Mouse (Mus musculus) thymus, postnatal 25 days (tissue): ENCODE results near the gene Basp1.
A peak's percentile ranks its signal among the peaks of the same experiment; 100 is the strongest.
"Not testable (repeated sequence)": the region's sequence is repeated elsewhere in the genome, so short reads cannot be mapped to it uniquely, and the experiment has no call there.

ENCODE experiments used
- DNase-seq: peaks from one replicate; pipeline ENCODE4 v3.0.0; 2022

The Basp1 gene

DNA sequence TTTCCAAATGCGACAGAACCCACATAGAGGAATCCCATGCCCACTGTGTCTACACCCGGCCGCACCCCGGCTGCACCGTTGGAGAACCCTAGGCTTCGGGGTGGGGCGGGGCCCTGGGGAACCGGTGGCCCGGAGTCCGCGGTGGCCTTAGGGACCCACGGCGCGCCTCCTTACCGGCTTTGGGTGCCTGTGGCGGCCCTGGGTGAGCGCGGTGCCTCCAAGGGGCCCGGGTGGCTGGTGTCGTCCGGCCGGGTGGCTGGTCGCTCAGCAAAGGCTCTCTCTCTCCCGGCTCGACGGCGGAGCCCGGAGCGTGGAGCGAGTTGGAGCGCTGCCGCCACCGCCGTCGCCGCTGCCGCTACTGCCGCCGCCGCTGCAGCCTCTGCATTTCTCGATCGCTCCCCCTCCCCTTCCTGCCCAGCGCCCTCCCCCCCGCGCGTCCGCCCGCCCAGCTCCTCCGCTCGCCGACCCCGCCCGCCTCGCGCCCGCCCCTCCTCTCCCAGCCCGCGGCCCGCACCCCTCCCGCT, at the start of gene Basp1:
TSS of gene Basp1 (minus strand) at position 387 of the 524 bp plus-strand sequence.
- DNase-seq = peak; percentile 77

DNA sequence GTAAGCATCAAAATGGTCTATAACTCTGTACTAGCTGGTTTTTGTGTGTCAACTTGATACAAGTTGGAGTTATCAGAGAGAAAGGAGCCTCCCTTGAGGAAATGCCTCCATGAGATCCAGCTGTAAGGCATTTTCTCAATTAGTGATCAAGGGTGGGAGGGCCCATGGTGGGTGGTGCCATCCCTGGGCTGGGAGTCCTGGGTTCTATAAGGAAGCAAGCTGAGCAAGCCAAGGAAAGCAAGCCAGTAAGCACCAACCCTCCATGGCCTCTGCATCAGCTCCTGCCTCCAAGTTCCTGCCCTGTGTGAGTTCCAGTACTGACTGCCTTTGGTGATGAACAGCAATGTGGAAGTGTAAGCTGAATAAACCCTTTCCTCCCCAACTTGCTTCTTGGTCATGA, 49.5 kb upstream of the Basp1 start:
- not testable (repeated sequence) for DNase-seq

DNA sequence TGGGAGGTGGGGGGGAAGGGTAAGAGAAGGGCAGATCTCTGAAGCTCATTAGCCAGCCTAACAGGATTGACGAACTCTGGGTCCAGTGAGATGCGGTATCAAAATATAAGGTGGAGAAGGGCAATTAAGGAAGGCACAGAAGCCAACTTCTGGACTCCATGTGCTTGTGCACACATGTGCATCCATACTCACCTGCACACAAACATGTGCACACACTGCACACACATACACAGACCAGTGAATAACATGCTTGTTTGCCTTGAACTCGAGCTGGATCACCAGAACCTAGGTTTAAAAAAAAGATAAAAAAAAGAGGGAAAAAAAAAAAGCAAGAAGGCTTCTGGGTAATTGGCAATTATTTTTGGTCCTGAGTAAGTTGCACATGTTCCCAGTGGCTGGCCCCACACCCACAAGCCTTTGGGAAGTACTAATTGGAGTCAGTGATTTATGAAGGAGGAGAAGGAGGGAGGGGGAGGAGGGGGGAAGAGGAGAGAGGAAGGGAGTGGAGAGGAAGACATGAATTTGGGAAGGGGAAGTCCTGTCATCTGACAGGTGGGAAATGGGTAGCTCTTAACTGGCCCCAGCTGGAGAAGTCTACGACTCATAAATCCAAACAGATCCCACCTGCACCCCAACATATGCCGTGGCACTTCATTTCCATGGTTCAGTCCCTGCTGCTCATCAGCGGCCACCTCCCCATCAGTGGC, 48.6 kb upstream of the Basp1 start:
- no peak for DNase-seq

DNA sequence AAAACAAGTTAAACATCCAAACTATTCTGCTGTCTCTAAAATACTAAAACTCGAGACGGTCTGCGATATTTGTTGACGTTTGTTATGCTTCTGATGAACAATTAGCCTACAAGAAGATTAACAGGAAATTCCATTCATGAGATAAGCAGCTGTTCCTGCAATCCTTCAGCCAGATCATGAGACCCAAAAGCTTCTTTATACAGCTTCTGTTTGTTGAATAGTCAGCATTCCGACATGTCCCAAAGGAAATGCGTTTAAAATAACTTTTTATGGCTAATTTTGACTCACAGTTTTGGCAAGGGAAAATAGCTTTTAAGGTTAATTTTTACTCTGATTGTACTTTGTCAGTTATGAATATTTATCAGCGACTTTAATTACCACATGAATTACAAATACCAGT, 46.3 kb upstream of the Basp1 start:
- no peak for DNase-seq

DNA sequence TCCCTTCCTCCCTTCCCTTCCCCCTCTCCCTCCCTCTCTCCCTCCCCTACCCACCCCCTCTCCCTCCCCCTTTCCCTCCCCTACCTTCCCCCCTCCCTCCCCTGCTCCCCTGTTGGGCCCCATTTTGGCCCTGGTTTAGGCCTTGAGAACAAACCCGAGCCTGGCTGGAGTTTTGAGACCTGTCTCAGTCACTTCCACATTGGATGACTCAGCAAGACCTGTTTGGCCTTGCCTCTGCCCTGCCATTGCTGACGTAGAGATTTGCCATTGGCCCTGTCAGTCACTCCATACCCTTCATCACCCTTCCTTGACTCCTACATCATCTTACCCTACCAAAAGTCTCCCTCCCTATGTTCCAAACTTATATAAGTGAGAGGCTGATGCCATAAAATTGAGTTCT, 43.9 kb upstream of the Basp1 start:
- DNase-seq = no peak

DNA sequence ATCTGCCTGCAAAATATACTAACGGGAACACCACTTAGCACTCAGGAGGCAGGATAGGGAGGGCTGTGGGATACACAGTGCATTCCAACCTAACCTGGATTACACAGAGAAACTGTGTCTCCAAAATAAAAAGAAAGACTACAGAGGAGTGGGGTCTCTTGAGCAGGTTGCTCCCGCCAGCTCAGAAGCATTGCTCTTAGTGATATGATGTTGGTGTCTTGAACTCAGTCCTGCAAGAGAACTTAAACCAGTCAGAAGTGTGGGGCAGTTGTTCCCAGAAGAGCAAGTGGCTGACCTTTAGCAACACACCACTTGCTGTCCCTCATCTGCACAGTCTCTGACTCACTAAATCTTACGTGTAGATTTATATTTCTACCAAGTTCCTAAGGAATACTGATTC, 40.0 kb upstream of the Basp1 start:
- no peak for DNase-seq

DNA sequence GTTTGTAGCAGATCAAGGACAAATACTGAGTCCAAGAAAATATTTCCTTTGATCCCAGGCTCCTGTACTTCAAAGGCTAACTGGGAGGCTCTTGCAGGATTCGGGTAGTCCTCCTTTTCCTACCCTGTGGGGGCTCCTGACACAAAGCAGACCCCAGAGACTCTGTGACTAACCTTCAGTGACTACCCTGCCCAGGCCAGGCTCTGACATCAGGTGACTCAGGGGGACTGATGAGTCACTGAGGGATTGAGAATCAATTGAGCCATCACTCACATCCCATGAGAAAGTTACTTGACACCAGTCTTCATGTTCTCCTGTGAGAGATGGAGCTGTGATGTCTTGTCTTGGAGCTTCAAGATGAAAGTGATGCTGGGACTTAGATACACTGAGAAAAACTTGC, 35.8 kb upstream of the Basp1 start:
- no peak for DNase-seq

DNA sequence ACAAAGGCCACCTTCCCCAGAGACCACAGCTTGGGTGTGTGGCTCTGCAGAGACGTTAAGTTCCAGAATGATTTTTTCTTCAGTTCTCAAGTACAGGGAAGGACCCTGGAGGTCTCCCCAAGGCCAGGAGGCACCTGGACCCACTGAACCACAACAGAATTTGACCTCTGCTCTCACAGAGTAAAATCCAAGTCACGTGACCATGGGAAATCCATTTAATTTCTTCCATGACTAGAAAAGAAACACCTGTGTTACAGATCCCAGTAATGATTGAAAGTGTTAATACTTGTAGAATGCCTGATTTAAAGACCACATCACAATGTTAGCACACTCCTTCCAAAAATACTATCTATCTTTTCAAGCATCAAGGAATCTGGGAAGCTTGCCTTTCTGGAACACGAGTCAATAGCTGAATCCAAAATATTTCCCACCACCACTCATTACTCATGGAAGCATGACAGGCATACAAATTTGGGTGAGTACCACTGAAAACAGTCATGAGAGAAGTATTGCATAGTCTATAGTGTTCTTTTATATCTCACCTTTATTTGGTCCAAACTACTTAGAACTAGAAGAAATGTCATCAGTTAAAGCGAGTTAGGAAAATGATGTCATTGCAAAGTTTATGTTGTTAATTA, 35.3 kb upstream of the Basp1 start:
- DNase-seq = no peak

DNA sequence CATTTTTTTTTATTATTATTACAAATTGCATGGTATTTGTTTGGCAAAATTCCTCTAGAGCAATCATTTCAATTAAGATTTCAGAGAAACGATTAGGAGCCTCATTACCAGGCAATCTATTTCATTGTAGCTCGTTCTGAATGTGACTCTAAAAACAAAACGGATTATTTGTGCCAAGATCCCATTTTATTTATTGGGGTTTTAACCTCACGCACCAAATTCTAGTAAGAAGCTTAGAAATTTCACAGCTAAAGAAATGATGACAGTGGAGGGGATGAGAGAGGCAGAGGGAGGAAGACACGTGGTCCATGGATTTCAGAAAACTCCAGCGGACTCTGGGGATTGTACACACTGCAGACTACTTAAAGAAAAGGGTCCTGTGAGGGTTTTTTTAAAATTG, 33.6 kb upstream of the Basp1 start:
- DNase-seq = no peak

DNA sequence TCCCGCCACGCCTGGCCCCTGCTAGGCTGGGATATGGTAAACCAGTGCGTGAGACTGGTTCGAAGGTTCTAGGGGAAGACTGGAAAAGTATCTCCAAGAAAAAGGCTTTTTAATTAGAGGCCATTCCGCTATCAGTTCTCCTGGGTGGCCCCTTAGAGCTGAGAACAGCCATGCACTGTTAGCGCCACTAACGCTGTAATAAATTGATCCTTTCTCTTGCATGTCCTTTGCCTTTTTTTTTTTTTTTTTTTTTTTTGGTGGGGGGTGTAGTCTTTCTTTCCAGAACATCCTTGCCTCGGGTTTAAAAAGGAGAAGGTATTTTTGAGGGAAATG, 32.6 kb upstream of the Basp1 start:
- no peak for DNase-seq

DNA sequence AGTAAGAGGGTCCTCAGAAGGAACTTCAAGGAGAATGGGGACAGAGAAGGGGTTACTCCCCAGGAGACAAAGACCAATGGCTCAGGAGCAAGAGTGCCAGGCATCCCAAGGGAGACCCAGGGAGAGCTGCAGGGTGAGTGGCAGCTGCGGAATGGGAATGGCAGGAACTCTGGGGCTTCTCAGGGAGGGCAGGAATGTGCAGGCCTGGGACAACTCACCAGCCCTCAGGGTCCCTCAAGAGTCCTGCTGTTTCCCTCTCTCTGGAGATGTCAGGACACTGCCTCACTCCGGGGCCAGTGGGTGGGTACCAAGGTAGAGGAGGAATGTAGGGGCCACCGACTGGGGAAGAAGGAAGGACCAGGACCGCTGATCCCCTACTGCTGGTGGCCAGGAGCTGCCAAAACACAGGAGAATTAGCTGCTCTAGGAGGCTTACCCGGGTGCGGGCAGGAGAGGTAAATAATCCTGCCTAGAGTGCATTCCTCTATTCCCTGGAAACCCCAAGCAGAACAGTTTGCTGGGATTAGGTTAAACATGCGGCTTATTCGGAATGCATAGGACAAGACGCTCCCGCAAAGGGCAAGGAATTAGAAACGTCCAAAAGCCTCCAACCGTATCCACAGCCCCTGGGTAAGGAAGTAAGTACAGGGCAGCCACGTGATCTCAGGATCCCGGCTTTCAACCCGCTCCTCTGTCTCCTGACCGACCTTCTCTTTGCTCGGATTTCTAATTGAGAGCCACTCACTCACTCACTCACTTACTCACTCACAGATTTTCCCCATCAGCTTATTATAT, 32.0 kb upstream of the Basp1 start:
- no peak for DNase-seq

DNA sequence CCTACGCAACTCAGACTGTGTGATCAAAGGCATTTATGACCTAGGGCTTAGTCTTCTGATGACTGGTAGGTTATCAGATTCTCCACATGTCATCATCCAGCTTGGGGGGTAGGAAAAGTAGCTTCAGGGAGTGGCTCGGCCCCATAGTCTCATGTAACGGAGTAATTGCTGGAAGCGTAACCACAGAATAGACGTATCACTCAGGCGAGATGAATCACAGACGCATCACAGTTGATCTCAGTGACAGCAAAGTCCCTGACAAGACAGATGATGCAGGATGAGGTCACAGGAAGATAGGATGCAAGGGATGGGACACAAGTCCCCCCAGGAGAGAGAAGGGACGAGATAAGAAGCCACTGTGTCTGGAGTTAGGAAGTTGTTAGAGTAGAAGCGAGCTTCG, 30.6 kb upstream of the Basp1 start:
- DNase-seq = no peak

DNA sequence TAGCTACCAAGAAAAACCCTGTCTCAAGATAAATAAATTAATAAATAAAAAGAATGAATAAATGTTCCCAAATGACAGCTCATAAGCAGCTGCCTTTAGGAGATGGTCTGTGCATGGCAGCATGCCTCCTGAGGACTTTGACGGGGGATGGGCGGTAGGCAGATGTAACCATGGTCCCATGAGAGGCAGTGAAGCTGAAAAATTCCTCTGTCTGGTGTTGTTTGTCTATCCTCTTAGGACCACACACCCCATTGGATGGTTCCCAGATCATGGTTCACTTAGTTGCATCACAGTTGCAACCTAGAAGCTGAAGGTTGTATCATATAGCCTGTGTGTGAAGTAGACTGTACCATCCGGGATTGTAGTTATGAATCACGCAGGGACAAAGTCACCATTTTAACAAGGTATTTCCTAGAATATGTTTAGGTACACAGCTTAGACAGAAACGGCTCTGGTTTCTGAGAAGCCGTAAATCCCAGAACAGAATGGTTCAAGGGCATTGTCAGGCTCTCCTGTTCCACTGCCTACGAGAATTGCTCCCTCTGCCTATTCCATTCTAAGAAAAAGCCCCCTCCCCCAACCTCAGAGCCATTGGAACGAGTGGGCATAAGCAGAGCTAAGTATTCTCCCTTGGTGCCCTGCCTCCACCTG, 29.7 kb upstream of the Basp1 start:
- no peak for DNase-seq

DNA sequence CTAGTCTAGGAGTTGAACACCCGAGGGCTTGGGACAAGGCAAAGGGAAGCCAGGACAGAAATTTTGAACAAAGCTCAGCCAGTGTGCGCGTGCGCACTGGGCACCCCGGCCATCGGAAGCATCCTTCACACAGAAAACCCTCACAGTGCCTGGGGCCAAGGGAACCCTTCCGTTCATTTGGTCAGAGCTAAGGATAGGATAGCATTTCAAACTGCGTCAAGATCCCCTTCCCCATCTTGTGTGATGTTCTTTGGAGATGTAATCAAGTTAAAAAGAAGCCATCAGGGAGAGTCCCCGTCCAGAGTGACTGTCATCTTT, 28.3 kb upstream of the Basp1 start:
- DNase-seq = no peak

DNA sequence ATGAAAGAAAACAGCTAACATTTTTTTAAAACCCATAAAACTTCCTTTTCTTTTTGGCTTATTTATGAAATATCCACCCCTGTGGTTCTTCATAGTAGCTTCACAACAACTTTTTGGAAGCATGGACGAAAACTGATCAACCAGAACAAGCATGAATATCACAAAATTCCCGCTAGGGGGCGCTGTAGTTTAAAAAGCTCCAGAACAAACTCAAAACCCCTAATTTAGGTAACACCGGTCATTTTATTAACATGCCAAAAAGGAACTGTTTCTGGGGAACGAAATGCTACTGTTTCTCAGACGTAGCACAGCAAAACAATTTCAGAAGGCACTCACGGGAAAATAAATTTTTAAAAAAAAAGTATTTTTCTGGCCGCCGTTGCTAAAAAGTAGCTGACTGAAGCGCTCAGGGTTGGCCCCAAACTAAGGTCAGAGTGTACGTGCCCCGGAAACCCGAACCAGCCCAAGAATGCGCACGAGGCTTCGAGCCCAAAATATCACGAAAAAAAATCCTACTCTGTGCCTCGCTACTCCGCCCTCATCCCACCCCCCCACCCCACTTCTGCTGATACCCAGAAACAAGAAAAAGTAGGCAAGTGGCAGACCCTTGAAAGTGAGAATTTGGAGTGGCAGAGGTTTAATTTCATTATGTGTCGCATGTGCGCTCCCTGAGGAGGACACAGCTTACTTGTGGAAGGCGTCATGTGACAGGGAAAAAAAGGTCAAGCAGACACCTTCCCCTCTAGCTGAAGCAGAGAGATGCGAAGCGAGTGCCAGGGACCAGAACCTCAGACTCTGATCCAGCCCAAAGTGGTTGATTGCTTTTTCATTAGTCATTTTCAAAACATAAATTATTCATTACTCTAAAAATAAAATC, 27.7 kb upstream of the Basp1 start:
- DNase-seq = peak; percentile 70

DNA sequence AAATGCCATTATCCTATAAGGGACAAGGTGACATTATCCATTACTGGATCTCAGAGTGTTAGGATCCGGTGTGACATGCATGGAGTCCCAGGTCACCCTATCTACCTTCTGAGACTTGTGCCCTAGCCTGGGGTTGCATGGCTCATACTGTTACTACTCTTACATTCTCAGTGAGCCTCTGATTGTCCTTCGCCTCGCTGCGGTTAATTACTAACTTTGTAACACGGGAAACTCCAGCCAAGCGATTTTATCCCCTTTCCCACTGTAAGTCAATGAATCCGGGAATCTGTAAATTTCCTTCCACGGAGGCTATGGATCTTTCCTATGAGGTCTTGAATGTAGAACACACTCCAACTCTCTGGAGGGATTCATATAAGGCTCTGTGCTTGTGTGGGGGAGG, 26.8 kb upstream of the Basp1 start:
- DNase-seq = no peak

DNA sequence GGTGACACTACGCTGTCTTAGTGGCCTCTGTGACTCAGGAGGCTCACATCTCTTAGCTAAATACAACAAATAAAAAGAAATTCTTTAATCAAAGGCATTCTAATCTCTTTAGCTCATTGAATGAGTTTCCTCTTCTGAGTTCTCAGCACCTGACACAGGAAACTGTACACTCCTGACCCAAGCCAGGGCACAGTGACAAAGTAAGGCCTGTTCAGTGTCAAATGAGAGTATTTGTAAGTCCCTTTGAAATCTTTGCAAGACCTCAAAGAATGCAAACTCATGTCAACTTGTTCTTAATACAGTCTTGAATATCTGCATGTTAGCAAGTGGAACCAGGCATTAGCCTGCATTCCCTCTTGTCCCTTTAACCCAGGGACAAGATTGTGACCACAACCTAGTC, 18.8 kb upstream of the Basp1 start:
- no peak for DNase-seq

DNA sequence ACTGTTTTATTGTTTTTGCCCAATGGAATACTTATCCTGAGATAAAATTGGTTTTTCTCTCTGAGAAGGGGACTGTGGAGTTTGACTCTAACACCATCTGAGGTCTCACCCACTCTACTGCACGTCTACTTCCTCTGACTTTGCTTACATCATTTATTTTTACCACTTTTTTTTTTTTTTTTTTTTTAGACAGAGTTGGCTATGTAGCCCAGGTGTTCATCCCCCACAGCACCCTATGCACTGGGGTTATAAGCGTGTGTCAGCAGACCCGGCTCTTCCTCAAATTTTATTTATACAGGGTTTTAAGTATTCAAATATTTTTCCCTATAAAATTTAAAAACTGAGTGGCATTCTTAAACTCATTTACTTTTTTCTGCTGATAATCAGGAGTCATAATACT, 16.6 kb upstream of the Basp1 start:
- DNase-seq = no peak

DNA sequence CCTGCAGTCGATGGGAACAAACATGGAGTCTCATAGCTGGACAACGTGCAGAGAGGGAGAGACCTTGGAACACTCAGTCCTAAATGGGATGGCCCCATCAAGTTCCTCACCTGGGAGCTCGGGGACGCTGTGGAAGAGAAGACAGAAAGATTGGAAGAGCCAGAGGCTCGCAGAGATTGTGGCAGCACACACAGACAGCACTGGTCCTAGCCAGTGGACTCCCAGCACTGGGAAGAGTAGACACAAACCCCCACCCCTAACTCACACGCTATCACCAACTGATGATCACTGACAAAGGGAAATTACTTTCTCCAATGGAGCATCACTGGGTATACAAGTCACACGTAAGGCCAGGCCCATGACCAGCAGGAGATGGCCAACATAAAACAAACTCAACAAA, 15.4 kb upstream of the Basp1 start:
- DNase-seq = no peak

DNA sequence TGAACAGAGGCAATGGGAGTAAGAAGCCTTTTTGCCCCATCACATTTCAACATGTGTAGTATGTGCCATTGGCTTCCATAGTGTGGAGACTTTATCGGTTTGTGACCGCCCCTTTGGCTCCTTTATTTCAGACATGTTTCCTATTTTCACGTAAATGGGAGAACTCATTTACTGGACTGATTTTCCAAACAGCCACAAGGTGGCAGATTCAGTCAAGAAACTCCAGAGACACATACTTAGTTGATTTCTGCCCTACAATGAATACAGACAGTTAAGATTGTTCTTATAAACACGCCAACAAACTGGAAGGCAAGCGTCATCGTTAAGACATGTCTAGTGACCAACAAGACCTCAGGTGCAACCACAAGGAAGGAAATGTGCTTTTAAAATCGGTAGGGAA, 15.0 kb upstream of the Basp1 start:
- DNase-seq = peak; percentile 27

DNA sequence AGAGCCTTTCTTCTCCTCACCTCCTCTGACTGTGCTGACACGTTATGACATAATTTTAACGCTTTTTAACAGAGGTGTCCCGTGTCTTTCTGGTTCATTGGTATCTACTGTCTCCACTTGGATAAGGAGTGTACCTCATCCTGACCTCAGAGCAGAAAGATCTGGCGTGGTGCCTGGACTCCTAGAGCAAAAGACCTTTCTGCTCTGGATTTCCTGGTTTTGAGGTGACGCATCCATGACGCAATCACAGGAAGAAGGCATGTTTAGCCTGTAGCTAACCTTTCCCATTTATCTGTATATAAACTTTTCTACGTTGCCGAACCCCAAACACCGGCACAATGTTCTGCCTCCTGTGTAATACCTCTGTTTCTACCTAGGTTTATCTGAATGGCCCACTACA, 6.7 kb upstream of the Basp1 start:
- no peak for DNase-seq

DNA sequence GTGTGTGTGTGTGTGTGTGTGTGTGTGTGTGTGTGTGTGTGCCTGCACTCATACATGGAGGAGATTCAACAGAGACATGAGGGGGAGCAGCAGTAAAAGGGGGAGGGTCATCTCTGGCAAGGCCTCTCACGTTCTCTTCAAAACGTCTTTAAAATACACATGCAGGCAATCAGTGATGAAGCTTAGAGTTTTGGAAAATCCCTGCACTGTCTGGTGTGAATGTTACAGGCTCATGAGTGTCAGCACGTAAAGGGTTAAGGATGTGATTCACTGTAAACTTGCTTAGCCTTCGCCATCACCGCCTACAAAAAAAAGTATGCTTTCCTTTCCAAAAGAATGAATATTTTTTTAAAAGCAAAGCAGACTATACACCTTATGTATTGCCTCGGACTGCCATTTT, 2.8 kb upstream of the Basp1 start:
- no peak for DNase-seq

DNA sequence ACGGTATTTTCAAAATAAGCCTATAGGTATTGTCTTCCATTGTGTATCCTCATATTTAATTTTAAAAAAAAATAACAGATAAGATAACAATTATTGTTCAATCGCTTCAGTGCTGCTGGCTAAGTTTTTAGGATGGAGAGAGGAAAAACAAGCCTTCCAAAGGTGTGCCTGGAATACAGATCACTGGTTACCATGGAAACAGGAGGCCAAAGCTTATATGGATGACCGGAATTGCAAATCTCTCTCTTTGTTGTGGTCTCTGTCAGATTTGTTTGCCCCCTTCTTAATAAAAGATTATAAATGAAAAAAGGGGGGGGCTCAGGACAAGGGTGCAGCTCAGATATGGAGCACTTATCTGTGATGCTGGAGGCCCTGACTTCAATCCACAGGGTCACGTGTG, 2.4 kb upstream of the Basp1 start:
- no peak for DNase-seq
